Mouse (Mus musculus) hindbrain, embryonic 12.5 days (tissue): ENCODE data around the gene Cxcl12. TPM values are rescaled to one million over a fixed set of nuclear protein-coding genes. Genes with fewer than 3 reads are reported as not detected.

Experiments
- ATAC-seq: fragments of 200-750 bp; cut with Nextera tagmentation; 2 replicates; pipeline ENCODE4 v1.8.0; 2017; ENCODE audit warnings: moderate TSS enrichment; ENCODE audit not compliant: low FRiP score
- H3K27ac ChIP-seq: fragments of 300-500 bp; sonication (generic); 2 replicates; pipeline ENCODE4 v1.5.1; 2016; ENCODE audit warnings: mild to moderate bottlenecking
- H3K27me3 ChIP-seq: fragments of 300-500 bp; sonication (generic); 2 replicates; pipeline ENCODE4 v1.6.1; 2016; ENCODE audit warnings: mild to moderate bottlenecking
- H3K36me3 ChIP-seq: fragments of 300-500 bp; sonication (generic); 2 replicates; pipeline ENCODE4 v1.6.1; 2016; ENCODE audit warnings: mild to moderate bottlenecking
- H3K4me1 ChIP-seq: fragments of 300-500 bp; sonication (generic); 2 replicates; pipeline ENCODE4 v1.6.1; 2016
- H3K4me2 ChIP-seq: fragments of 300-500 bp; sonication (generic); replicated peaks from 2 replicates; pipeline ENCODE4 v1.6.1; 2016; ENCODE audit warnings: mild to moderate bottlenecking
- H3K4me3 ChIP-seq: fragments of 300-500 bp; sonication (generic); 2 replicates; pipeline ENCODE4 v1.5.1; 2016; ENCODE audit warnings: mild to moderate bottlenecking
- H3K9ac ChIP-seq: fragments of 300-500 bp; sonication (generic); 2 replicates; pipeline ENCODE4 v1.6.1; 2016; ENCODE audit warnings: mild to moderate bottlenecking, moderate library complexity
- H3K9me3 ChIP-seq: fragments of 300-500 bp; sonication (generic); replicated peaks from 2 replicates; pipeline ENCODE4 v1.6.1; 2016; ENCODE audit warnings: mild to moderate bottlenecking
- WGBS: fragments of 180-500 bp; shearing (Covaris S2); methylation state at CpG from one replicate; pipeline ENCODE4 v1.1.7; 2016; 5-methylcytosine and 5-hydroxymethylcytosine counted together
- polyA plus RNA-seq: library from polyadenylated mRNA; unstranded; fragments of >200 nt; fragmentation: Nextera tagmentation; extraction: Ambion mirVana; gene quantifications from 2 replicates; pipeline ENCODE4 v1.2.1, GENCODE M21; 2016

The Cxcl12 gene
- polyA plus RNA-seq, 1 experiment from 2014 or later = 79.3 TPM

GRCm38 (mm10) chr6:117180303-117180702, 12.0 kb downstream of the Cxcl12 start:
- Histone ChIP-seq H3K27me3 (peaks cover 3% of the 10 kb centered on the region; the same call in 1 of the 2 replicates), H3K4me2 (no peak overlapping the region), H3K4me3 (no peak overlapping the region), H3K36me3 (no peaks in the 10 kb centered on the region), H3K27ac (no peak overlapping the region), H3K4me1 (no peaks in the 10 kb centered on the region), H3K9ac (no peak overlapping the region), H3K9me3 (no peaks in the 10 kb centered on the region)
- 33% methylated on average over 6 of the region's 6 CpGs for WGBS
- no peak for ATAC-seq

GRCm38 (mm10) chr6:117185381-117185780, 17.0 kb downstream of the Cxcl12 start:
- H3K4me3 ChIP-seq = no peak overlapping the region
- ATAC-seq = no peak

GRCm38 (mm10) chr6:117190453-117190852, 22.1 kb downstream of the Cxcl12 start:
- H3K36me3 ChIP-seq = no peaks in the 10 kb centered on the region
- no peak overlapping the region for H3K9ac ChIP-seq
- no peak overlapping the region for H3K4me2 ChIP-seq
- no peaks in the 10 kb centered on the region for H3K4me1 ChIP-seq
- no peaks in the 10 kb centered on the region for H3K9me3 ChIP-seq
- WGBS = 89% methylated on average over 3 of the region's 3 CpGs
- H3K27ac ChIP-seq = no peak overlapping the region
- no peaks in the 10 kb centered on the region for H3K27me3 ChIP-seq
- no peak for ATAC-seq
- no peak overlapping the region for H3K4me3 ChIP-seq

More at GRCm38 (mm10) chr6:117185381-117185780, 17.0 kb downstream of the Cxcl12 start:
- H3K27ac ChIP-seq = no peak overlapping the region
- H3K9ac ChIP-seq = no peak overlapping the region
- 78% methylated on average over 4 of the region's 4 CpGs for WGBS
- H3K27me3 ChIP-seq = no peaks in the 10 kb centered on the region
- no peaks in the 10 kb centered on the region for H3K4me1 ChIP-seq
- no peaks in the 10 kb centered on the region for H3K9me3 ChIP-seq
- H3K4me2 ChIP-seq = no peak overlapping the region
- no peaks in the 10 kb centered on the region for H3K36me3 ChIP-seq

GRCm38 (mm10) chr6:117191741-117192140, 23.4 kb downstream of the Cxcl12 start:
- Histone ChIP-seq H3K36me3 (no peaks in the 10 kb centered on the region), H3K27me3 (no peaks in the 10 kb centered on the region), H3K4me2 (no peak overlapping the region), H3K27ac (no peak overlapping the region), H3K4me3 (no peak overlapping the region), H3K9me3 (no peaks in the 10 kb centered on the region), H3K9ac (no peak overlapping the region), H3K4me1 (no peaks in the 10 kb centered on the region)
- WGBS = 90% methylated on average over 6 of the region's 6 CpGs
- no peak for ATAC-seq

GRCm38 (mm10) chr6:117192678-117193077, 24.3 kb downstream of the Cxcl12 start:
- WGBS = 85% methylated on average over 7 of the region's 7 CpGs
- Histone ChIP-seq H3K4me3 (no peak overlapping the region), H3K4me1 (no peaks in the 10 kb centered on the region), H3K36me3 (no peaks in the 10 kb centered on the region), H3K4me2 (no peak overlapping the region), H3K9me3 (no peaks in the 10 kb centered on the region), H3K27me3 (no peaks in the 10 kb centered on the region), H3K9ac (no peak overlapping the region), H3K27ac (no peak overlapping the region)
- ATAC-seq = no peak

GRCm38 (mm10) chr6:117195270-117195669, 26.9 kb downstream of the Cxcl12 start:
- H3K4me1 ChIP-seq = no peaks in the 10 kb centered on the region
- H3K36me3 ChIP-seq = no peaks in the 10 kb centered on the region
- H3K27me3 ChIP-seq = no peaks in the 10 kb centered on the region
- WGBS = 82% methylated on average over 3 of the region's 3 CpGs
- no peak overlapping the region for H3K27ac ChIP-seq
- H3K4me2 ChIP-seq = no peak overlapping the region
- H3K9me3 ChIP-seq = no peaks in the 10 kb centered on the region
- no peak for ATAC-seq
- no peak overlapping the region for H3K9ac ChIP-seq
- H3K4me3 ChIP-seq = no peak overlapping the region

- Histone ChIP-seq H3K9me3 (no peaks in the 10 kb centered on the region), H3K27ac (no peak overlapping the region), H3K4me1 (no peaks in the 10 kb centered on the region), H3K4me3 (no peak overlapping the region), H3K9ac (no peak overlapping the region), H3K4me2 (no peak overlapping the region), H3K36me3 (no peaks in the 10 kb centered on the region), H3K27me3 (no peaks in the 10 kb centered on the region)
- 81% methylated on average over 4 of the region's 4 CpGs for WGBS
- ATAC-seq = no peak
Observed at GRCm38 (mm10) chr6:117198871-117199270, 30.5 kb downstream of the Cxcl12 start.

GRCm38 (mm10) chr6:117199718-117200117, 31.4 kb downstream of the Cxcl12 start:
- H3K9me3 ChIP-seq = no peaks in the 10 kb centered on the region
- H3K36me3 ChIP-seq = no peaks in the 10 kb centered on the region
- H3K4me1 ChIP-seq = no peaks in the 10 kb centered on the region
- H3K4me3 ChIP-seq = no peak overlapping the region
- ATAC-seq = no peak
- no peak overlapping the region for H3K4me2 ChIP-seq
- no peak overlapping the region for H3K27ac ChIP-seq
- no peaks in the 10 kb centered on the region for H3K27me3 ChIP-seq
- H3K9ac ChIP-seq = no peak overlapping the region
- WGBS = 55% methylated on average over 2 of the region's 2 CpGs

GRCm38 (mm10) chr6:117200916-117201315, 32.6 kb downstream of the Cxcl12 start:
- H3K9ac ChIP-seq = no peak overlapping the region
- H3K4me3 ChIP-seq = no peak overlapping the region
- ATAC-seq = no peak
- H3K27ac ChIP-seq = no peak overlapping the region
- no peaks in the 10 kb centered on the region for H3K36me3 ChIP-seq
- no peak overlapping the region for H3K4me2 ChIP-seq
- H3K27me3 ChIP-seq = no peaks in the 10 kb centered on the region
- no peaks in the 10 kb centered on the region for H3K9me3 ChIP-seq
- H3K4me1 ChIP-seq = no peaks in the 10 kb centered on the region
- 70% methylated on average over 5 of the region's 5 CpGs for WGBS

GRCm38 (mm10) chr6:117201396-117201795, 33.1 kb downstream of the Cxcl12 start:
- H3K27me3 ChIP-seq = no peaks in the 10 kb centered on the region
- 90% methylated on average over 2 of the region's 2 CpGs for WGBS
- no peak overlapping the region for H3K4me3 ChIP-seq
- no peak for ATAC-seq
- no peak overlapping the region for H3K9ac ChIP-seq
- H3K27ac ChIP-seq = no peak overlapping the region
- no peaks in the 10 kb centered on the region for H3K36me3 ChIP-seq
- H3K9me3 ChIP-seq = no peaks in the 10 kb centered on the region
- no peaks in the 10 kb centered on the region for H3K4me1 ChIP-seq
- H3K4me2 ChIP-seq = no peak overlapping the region

GRCm38 (mm10) chr6:117201859-117202258, 33.5 kb downstream of the Cxcl12 start:
- H3K9me3 ChIP-seq = no peaks in the 10 kb centered on the region
- no peak overlapping the region for H3K4me2 ChIP-seq
- H3K9ac ChIP-seq = no peak overlapping the region
- H3K27ac ChIP-seq = no peak overlapping the region
- H3K4me3 ChIP-seq = no peak overlapping the region
- H3K4me1 ChIP-seq = no peaks in the 10 kb centered on the region
- ATAC-seq = no peak
- H3K36me3 ChIP-seq = no peaks in the 10 kb centered on the region
- WGBS = 92% methylated on average over 8 of the region's 8 CpGs
- no peaks in the 10 kb centered on the region for H3K27me3 ChIP-seq

- no peaks in the 10 kb centered on the region for H3K27me3 ChIP-seq
- ATAC-seq = no peak
- 85% methylated on average over 2 of the region's 2 CpGs for WGBS
- no peak overlapping the region for H3K4me3 ChIP-seq
- H3K4me1 ChIP-seq = no peaks in the 10 kb centered on the region
- no peaks in the 10 kb centered on the region for H3K36me3 ChIP-seq
- H3K27ac ChIP-seq = no peak overlapping the region
- no peak overlapping the region for H3K9ac ChIP-seq
- H3K9me3 ChIP-seq = no peaks in the 10 kb centered on the region
- no peak overlapping the region for H3K4me2 ChIP-seq
Observed at GRCm38 (mm10) chr6:117202856-117203400, 34.6 kb downstream of the Cxcl12 start.

- no peak for ATAC-seq
- Histone ChIP-seq H3K4me2 (no peak overlapping the region), H3K36me3 (no peaks in the 10 kb centered on the region), H3K27me3 (no peaks in the 10 kb centered on the region), H3K9ac (no peak overlapping the region), H3K4me3 (no peak overlapping the region), H3K4me1 (no peaks in the 10 kb centered on the region), H3K9me3 (no peaks in the 10 kb centered on the region), H3K27ac (no peak overlapping the region)
- WGBS = 90% methylated on average over 3 of the region's 3 CpGs
Observed at GRCm38 (mm10) chr6:117204112-117204511, 35.8 kb downstream of the Cxcl12 start.
